Mouse (Mus musculus): ENCODE data around the gene Mymx. TPM values are rescaled to one million over a fixed set of nuclear protein-coding genes. Genes with fewer than 3 reads are reported as not detected.

Mymx gene
- total and polyA plus RNA-seq, 3 experiments, result not detected

GRCm38 (mm10) chr17:45608396-45608795, 6.5 kb upstream of the Mymx start:
- dilution Hi-C loops (cut with MboI; ENCODE audit: extremely low pct_ligation_motif_present, extremely low pct_unique_long_range_greater_than_20kb, low sequenced_read_pairs) (no loop called here), in situ Hi-C loops (cut with MboI; ENCODE audit: low pct_ligation_motif_present, low pct_unique_long_range_greater_than_20kb, low sequenced_read_pairs) (no loop called here)
- H3K4me1 ChIP-seq (ENCODE audit: control insufficient read depth in 1 of 2, insufficient read depth in 2 of 2), result peaks cover 0 to 5% of the 10 kb centered on the region in 2 experiments; a peak in 2 of 4 replicates
- TF ChIP-seq POLR2AphosphoS2 (IDR thresholded peaks at IDR 0.05; ENCODE audit: low read depth, low read length), result no peak
- no peak for TF ChIP-seq MAZ (IDR thresholded peaks at IDR 0.05; ENCODE audit: low read depth, low read length)
- DNase-seq (ENCODE audit: extremely low read depth), result no peak
- peaks cover 3% of the 10 kb centered on the region for H3K9me3 ChIP-seq (replicated peaks; ENCODE audit: low read length)
- no peaks in the 10 kb centered on the region for H3K79me2 ChIP-seq (replicated peaks; ENCODE audit: control insufficient read depth, extremely low read depth, insufficient read depth, poor library complexity, severe bottlenecking)
- no peak overlapping the region for H3K9ac ChIP-seq (ENCODE audit: insufficient read depth, low read depth)
- H3K27ac ChIP-seq (ENCODE audit: insufficient read depth, low read depth), result no peak overlapping the region
- no peak overlapping the region for H3K4me3 ChIP-seq (replicated peaks in 1 of 3; ENCODE audit: low read depth in 2 of 3, low read length in 2 of 3, poor library complexity in 1 of 3)
- no peaks in the 10 kb centered on the region for H3K27me3 ChIP-seq (replicated peaks)
- no peak overlapping the region for H3K4me2 ChIP-seq (ENCODE audit: insufficient read depth, low read depth, poor library complexity, severe bottlenecking)
- H3K36me3 ChIP-seq (replicated peaks in 1 of 2; ENCODE audit: control insufficient read depth in 1 of 2, insufficient read depth in 1 of 2, low read length in 1 of 2), result no peaks in the 10 kb centered on the region

- no peak overlapping the region for H3K4me3 ChIP-seq (replicated peaks in 1 of 3; ENCODE audit: low read depth in 2 of 3, low read length in 2 of 3, poor library complexity in 1 of 3)
- H3K36me3 ChIP-seq (replicated peaks in 1 of 2; ENCODE audit: control insufficient read depth in 1 of 2, insufficient read depth in 1 of 2, low read length in 1 of 2), result no peaks in the 10 kb centered on the region
- no peak overlapping the region for H3K27ac ChIP-seq (ENCODE audit: insufficient read depth, low read depth)
- no peaks in the 10 kb centered on the region for H3K4me1 ChIP-seq (ENCODE audit: control insufficient read depth in 1 of 2, insufficient read depth in 2 of 2)
- no peak overlapping the region for H3K4me2 ChIP-seq (ENCODE audit: insufficient read depth, low read depth, poor library complexity, severe bottlenecking)
- TF ChIP-seq IRF4 (IDR thresholded peaks at IDR 0.05; ENCODE audit: low read depth, low read length) (no peak), ELF1 (IDR thresholded peaks at IDR 0.05; ENCODE audit: low read depth, low read length) (no peak), MXI1 (IDR thresholded peaks at IDR 0.05; ENCODE audit: low read depth, low read length) (no peak), CHD1 (IDR thresholded peaks at IDR 0.05; ENCODE audit: low read depth, low read length) (no peak), CHD2 (IDR thresholded peaks at IDR 0.05; ENCODE audit: low read length) (no peak), ZKSCAN1 (IDR thresholded peaks at IDR 0.05; ENCODE audit: borderline replicate concordance, low read depth, low read length) (no peak), USF1 (IDR thresholded peaks at IDR 0.05; ENCODE audit: low read depth, low read length) (no peak), ZNF384 (IDR thresholded peaks at IDR 0.05; ENCODE audit: low read depth, low read length) (no peak), CTCF (conservative IDR thresholded peaks at IDR 0.05 in 1 of 2, IDR thresholded peaks at IDR 0.05 in 1 of 2; ENCODE audit: low read depth in 2 of 2, low read length in 2 of 2) (no peak), POLR2AphosphoS2 (IDR thresholded peaks at IDR 0.05; ENCODE audit: low read depth, low read length) (no peak), MAFK (IDR thresholded peaks at IDR 0.05; ENCODE audit: insufficient replicate concordance, low read length) (no peak), ZMIZ1 (IDR thresholded peaks at IDR 0.05; ENCODE audit: low read depth, low read length) (no peak), E2F4 (IDR thresholded peaks at IDR 0.05; ENCODE audit: insufficient replicate concordance, low read depth, low read length) (no peak), RCOR1 (conservative IDR thresholded peaks at IDR 0.05; ENCODE audit: low read depth, low read length) (no peak), RAD21 (IDR thresholded peaks at IDR 0.05; ENCODE audit: low read depth, low read length) (no peak), TCF12 (IDR thresholded peaks at IDR 0.05; ENCODE audit: low read depth, low read length) (no peak), PAX5 (IDR thresholded peaks at IDR 0.05; ENCODE audit: low read length) (no peak)
- in situ Hi-C loops (cut with MboI; ENCODE audit: low pct_ligation_motif_present, low pct_unique_long_range_greater_than_20kb, low sequenced_read_pairs) (no loop called here), dilution Hi-C loops (cut with MboI; ENCODE audit: extremely low pct_ligation_motif_present, extremely low pct_unique_long_range_greater_than_20kb, low sequenced_read_pairs) (no loop called here)
- H3K79me2 ChIP-seq (replicated peaks; ENCODE audit: control insufficient read depth, extremely low read depth, insufficient read depth, poor library complexity, severe bottlenecking), result no peaks in the 10 kb centered on the region
- H3K27me3 ChIP-seq (replicated peaks), result no peaks in the 10 kb centered on the region
- DNase-seq (ENCODE audit: extremely low read depth), result no peak
- H3K9me3 ChIP-seq (replicated peaks; ENCODE audit: low read length), result peaks cover 3% of the 10 kb centered on the region
- no peak overlapping the region for H3K9ac ChIP-seq (ENCODE audit: insufficient read depth, low read depth)
Observed at GRCm38 (mm10) chr17:45606992-45607879, 5.3 kb upstream of the Mymx start.

All from CH12.LX (cell line).